Mouse (Mus musculus) embryonic facial prominence, embryonic 10.5 days (tissue): ENCODE measurements around the gene 6430571L13Rik. TPM values are rescaled to one million over a fixed set of nuclear protein-coding genes. Genes with fewer than 3 reads are reported as not detected.
"Not testable (repeated sequence)": the region's sequence is repeated elsewhere in the genome, so short reads cannot be mapped to it uniquely, and the experiment has no call there.

Experiments used
- DNase-seq: peaks from one replicate; pipeline ENCODE4 v3.0.0-alpha.2; 2017; ENCODE audit warnings: low spot score
- H3K27ac ChIP-seq: fragments of 300-500 bp; sonication (generic); replicated peaks from 2 replicates; pipeline ENCODE4 v1.5.1; 2016; ENCODE audit warnings: mild to moderate bottlenecking
- H3K27me3 ChIP-seq: fragments of 300-500 bp; sonication (generic); replicated peaks from 2 replicates; pipeline ENCODE4 v1.6.1; 2016; ENCODE audit warnings: low read depth, mild to moderate bottlenecking; ENCODE audit not compliant: poor library complexity, severe bottlenecking
- H3K36me3 ChIP-seq: fragments of 300-500 bp; sonication (generic); replicated peaks from 2 replicates; pipeline ENCODE4 v1.6.1; 2016; ENCODE audit warnings: mild to moderate bottlenecking, moderate library complexity
- H3K4me1 ChIP-seq: fragments of 300-500 bp; sonication (generic); 2 replicates; pipeline ENCODE4 v1.6.1; 2016
- H3K4me3 ChIP-seq: fragments of 300-500 bp; sonication (generic); 2 replicates; pipeline ENCODE4 v1.5.1; 2016; ENCODE audit warnings: mild to moderate bottlenecking, moderate library complexity
- H3K9me3 ChIP-seq: fragments of 300-500 bp; sonication (generic); 2 replicates; pipeline ENCODE4 v1.6.1; 2016; ENCODE audit warnings: mild to moderate bottlenecking
- WGBS: fragments of 180-500 bp; shearing (Covaris S2); methylation state at CpG from one replicate; pipeline ENCODE4 v1.1.7; 2016; 5-methylcytosine and 5-hydroxymethylcytosine counted together
- polyA plus RNA-seq: library from polyadenylated mRNA; unstranded; fragments of >200 nt; fragmentation: Nextera tagmentation; extraction: Ambion mirVana; gene quantifications from 2 replicates; pipeline ENCODE4 v1.2.1, GENCODE M21; 2016

6430571L13Rik gene
- polyA plus RNA-seq, 1 experiment from 2014 or later: 0.95 TPM

GRCm38 (mm10) chr9:107300224-107300973, 40.0 kb upstream of the 6430571L13Rik start:
- H3K36me3 ChIP-seq: peaks cover 21% of the 10 kb centered on the region
- DNase-seq: no peak
- H3K4me3 ChIP-seq: no peak overlapping the region
- H3K27ac ChIP-seq: no peak overlapping the region
- no peaks in the 10 kb centered on the region for H3K9me3 ChIP-seq
- H3K4me1 ChIP-seq: peaks cover 36% of the 10 kb centered on the region
- 92% methylated on average over 30 of the region's 30 CpGs for WGBS
- H3K27me3 ChIP-seq: peaks cover 19% of the 10 kb centered on the region

GRCm38 (mm10) chr9:107301554-107302331, 38.7 kb upstream of the 6430571L13Rik start:
- peak overlapping the region; percentile 54; the same call in 1 of the 2 replicates for H3K27ac ChIP-seq
- H3K9me3 ChIP-seq: no peaks in the 10 kb centered on the region
- H3K36me3 ChIP-seq: peaks cover 21% of the 10 kb centered on the region
- no peak overlapping the region for H3K4me3 ChIP-seq
- 86% methylated on average over 17 of the region's 17 CpGs for WGBS
- peaks cover 36% of the 10 kb centered on the region for H3K4me1 ChIP-seq
- DNase-seq: no peak
- H3K27me3 ChIP-seq: peaks cover 13% of the 10 kb centered on the region; the same call in 1 of the 2 replicates

- WGBS: 83% methylated on average over 7 of the region's 7 CpGs
- H3K4me1 ChIP-seq: peaks cover 28% of the 10 kb centered on the region
- H3K27ac ChIP-seq: no peak overlapping the region
- peaks cover 21% of the 10 kb centered on the region for H3K36me3 ChIP-seq
- H3K27me3 ChIP-seq: peaks cover 9% of the 10 kb centered on the region; the same call in 1 of the 2 replicates
- DNase-seq: no peak
- no peak overlapping the region for H3K4me3 ChIP-seq
- H3K9me3 ChIP-seq: no peaks in the 10 kb centered on the region
Observed at GRCm38 (mm10) chr9:107302592-107302991, 37.8 kb upstream of the 6430571L13Rik start.

GRCm38 (mm10) chr9:107303121-107303820, 37.1 kb upstream of the 6430571L13Rik start:
- Histone ChIP-seq H3K36me3 (peaks cover 21% of the 10 kb centered on the region), H3K9me3 (no peaks in the 10 kb centered on the region), H3K4me1 (peaks cover 28% of the 10 kb centered on the region), H3K27me3 (0 out of 2 replicates have a peak, but pooled peaks cover 2% of the 10 kb centered on the region), H3K4me3 (no peak overlapping the region), H3K27ac (no peak overlapping the region)
- WGBS: 81% methylated on average over 9 of the region's 9 CpGs
- no peak for DNase-seq

GRCm38 (mm10) chr9:107303900-107304299, 36.5 kb upstream of the 6430571L13Rik start:
- Histone ChIP-seq H3K4me3 (no peak overlapping the region), H3K9me3 (no peaks in the 10 kb centered on the region), H3K4me1 (peaks cover 23% of the 10 kb centered on the region), H3K36me3 (peaks cover 21% of the 10 kb centered on the region), H3K27ac (no peak overlapping the region), H3K27me3 (no peaks in the 10 kb centered on the region)
- DNase-seq: no peak
- WGBS: 81% methylated on average over 5 of the region's 5 CpGs

- Histone ChIP-seq H3K9me3 (no peaks in the 10 kb centered on the region), H3K36me3 (peaks cover 21% of the 10 kb centered on the region), H3K4me3 (no peak overlapping the region), H3K27me3 (no peaks in the 10 kb centered on the region), H3K27ac (no peak overlapping the region), H3K4me1 (peaks cover 21% of the 10 kb centered on the region)
- DNase-seq: no peak
- WGBS: 96% methylated on average over 3 of the region's 3 CpGs
Observed at GRCm38 (mm10) chr9:107304383-107304782, 36.0 kb upstream of the 6430571L13Rik start.

- Histone ChIP-seq H3K27me3 (no peaks in the 10 kb centered on the region), H3K4me1 (peaks cover 21% of the 10 kb centered on the region), H3K4me3 (no peak overlapping the region), H3K36me3 (peaks cover 21% of the 10 kb centered on the region), H3K9me3 (no peaks in the 10 kb centered on the region), H3K27ac (peak overlapping the region; percentile 49)
- WGBS: 76% methylated on average over 4 of the region's 4 CpGs
- DNase-seq: no peak
Observed at GRCm38 (mm10) chr9:107305012-107305411, 35.4 kb upstream of the 6430571L13Rik start.

- no peaks in the 10 kb centered on the region for H3K9me3 ChIP-seq
- H3K27ac ChIP-seq: peak overlapping the region; percentile 49
- 54% methylated on average over 13 of the region's 13 CpGs for WGBS
- no peaks in the 10 kb centered on the region for H3K27me3 ChIP-seq
- no peak overlapping the region for H3K4me3 ChIP-seq
- peak; percentile 23 for DNase-seq
- H3K4me1 ChIP-seq: peaks cover 21% of the 10 kb centered on the region
- peaks cover 13% of the 10 kb centered on the region for H3K36me3 ChIP-seq
Observed at GRCm38 (mm10) chr9:107305601-107306542, 34.5 kb upstream of the 6430571L13Rik start.

GRCm38 (mm10) chr9:107306673-107307072, 33.7 kb upstream of the 6430571L13Rik start:
- not testable (repeated sequence) for H3K27ac ChIP-seq, H3K36me3 ChIP-seq, H3K27me3 ChIP-seq, DNase-seq, H3K9me3 ChIP-seq, H3K4me3 ChIP-seq
- WGBS: 98% methylated on average over 1 of the region's 1 CpGs
- peaks cover 21% of the 10 kb centered on the region for H3K4me1 ChIP-seq

- WGBS: 92% methylated on average over 11 of the region's 11 CpGs
- H3K4me3 ChIP-seq: no peak overlapping the region
- no peak for DNase-seq
- H3K9me3 ChIP-seq: no peaks in the 10 kb centered on the region
- no peaks in the 10 kb centered on the region for H3K36me3 ChIP-seq
- H3K27ac ChIP-seq: no peak overlapping the region
- no peaks in the 10 kb centered on the region for H3K27me3 ChIP-seq
- peaks cover 21% of the 10 kb centered on the region for H3K4me1 ChIP-seq
Observed at GRCm38 (mm10) chr9:107307099-107307872, 33.1 kb upstream of the 6430571L13Rik start.

GRCm38 (mm10) chr9:107307886-107308285, 32.5 kb upstream of the 6430571L13Rik start:
- Histone ChIP-seq H3K4me3 (no peak overlapping the region), H3K27ac (0 out of 2 replicates have a peak overlapping the region, but pooled peaks have one; percentile 19), H3K9me3 (no peaks in the 10 kb centered on the region), H3K27me3 (no peaks in the 10 kb centered on the region), H3K4me1 (peaks cover 21% of the 10 kb centered on the region), H3K36me3 (no peaks in the 10 kb centered on the region)
- 78% methylated on average over 12 of the region's 12 CpGs for WGBS
- no peak for DNase-seq
